Mouse (Mus musculus): ENCODE data around the gene Trpv2.

Trpv2 gene

DNA sequence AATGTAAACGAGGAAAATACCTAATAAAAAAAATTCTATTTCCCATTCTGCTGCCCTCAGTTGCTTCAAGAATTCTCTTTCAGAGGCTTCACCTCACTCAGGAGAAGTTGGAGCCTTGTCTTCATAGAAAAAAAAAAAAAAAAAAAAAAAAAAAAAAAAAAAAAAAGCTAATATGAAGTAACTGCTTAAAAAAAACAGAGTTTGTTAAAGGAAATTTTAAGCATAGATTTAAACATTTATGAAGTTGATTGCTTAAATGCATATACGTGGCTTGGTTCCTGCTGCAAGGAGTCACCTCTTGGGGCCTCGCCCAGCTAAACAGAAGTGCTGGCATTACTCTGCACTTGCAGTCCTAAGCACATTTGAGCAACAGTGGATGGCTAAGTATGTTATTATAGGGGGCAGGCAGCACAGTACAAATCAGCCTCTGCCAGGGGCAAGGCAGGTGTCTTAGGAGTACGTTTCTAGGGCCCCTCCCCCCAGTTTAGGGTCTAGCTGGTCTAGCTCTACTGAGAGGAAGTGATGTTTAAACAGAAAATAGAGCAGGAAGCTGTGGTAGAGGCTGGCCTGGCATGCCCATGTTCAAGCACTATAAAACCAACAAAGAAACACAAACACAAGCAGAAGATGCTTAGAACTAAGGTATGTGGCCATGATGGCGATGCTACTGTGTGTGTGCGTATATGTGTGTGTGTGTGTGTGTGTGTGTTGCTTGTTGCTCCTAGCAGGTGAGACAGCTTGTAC is at the start of gene Trpv2:
Gene Trpv2, plus strand, starts transcription at position 528 of the 744 bp plus-strand sequence.
- DNase-seq, result no peak

DNA sequence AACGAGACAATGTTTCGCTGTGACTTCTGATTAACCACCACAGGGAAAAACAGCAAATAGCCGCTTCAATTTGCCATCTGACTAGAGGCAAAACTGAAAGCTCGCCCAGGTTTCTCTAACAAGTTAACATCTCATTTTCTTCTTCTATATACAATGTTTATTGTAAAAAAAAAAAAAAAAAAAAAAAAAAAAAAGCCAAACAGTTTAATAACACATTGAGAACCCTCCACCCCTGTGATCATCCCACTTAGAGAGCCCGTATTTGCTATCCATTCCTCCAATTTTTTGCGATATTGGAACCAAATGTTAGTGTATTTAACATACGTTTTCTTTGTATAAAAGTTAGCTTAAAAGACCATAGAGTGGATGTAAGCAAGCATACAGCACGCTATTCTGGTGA is 37.2 kb upstream of the Trpv2 start:
- no peak for DNase-seq

DNA sequence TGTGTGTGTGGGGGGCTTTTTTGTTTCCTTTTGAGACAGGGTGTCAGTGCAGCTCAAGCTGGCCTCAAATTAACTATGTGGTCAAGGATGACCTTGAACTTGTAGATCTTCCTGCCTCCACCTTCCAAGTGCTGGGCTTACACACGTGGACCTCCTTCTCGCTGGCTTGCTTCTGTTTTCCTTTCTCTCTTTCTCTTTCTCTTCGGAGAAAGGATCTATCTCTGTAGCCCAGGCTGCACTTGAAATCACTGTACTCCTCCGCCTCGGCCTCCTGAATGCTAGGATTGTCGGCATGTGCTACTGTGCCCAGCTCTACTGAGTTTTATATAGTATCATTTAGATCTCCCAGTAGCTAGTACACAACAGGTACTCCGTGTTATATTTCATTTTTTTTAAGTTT is 36.7 kb upstream of the Trpv2 start:
- DNase-seq, result no peak

DNA sequence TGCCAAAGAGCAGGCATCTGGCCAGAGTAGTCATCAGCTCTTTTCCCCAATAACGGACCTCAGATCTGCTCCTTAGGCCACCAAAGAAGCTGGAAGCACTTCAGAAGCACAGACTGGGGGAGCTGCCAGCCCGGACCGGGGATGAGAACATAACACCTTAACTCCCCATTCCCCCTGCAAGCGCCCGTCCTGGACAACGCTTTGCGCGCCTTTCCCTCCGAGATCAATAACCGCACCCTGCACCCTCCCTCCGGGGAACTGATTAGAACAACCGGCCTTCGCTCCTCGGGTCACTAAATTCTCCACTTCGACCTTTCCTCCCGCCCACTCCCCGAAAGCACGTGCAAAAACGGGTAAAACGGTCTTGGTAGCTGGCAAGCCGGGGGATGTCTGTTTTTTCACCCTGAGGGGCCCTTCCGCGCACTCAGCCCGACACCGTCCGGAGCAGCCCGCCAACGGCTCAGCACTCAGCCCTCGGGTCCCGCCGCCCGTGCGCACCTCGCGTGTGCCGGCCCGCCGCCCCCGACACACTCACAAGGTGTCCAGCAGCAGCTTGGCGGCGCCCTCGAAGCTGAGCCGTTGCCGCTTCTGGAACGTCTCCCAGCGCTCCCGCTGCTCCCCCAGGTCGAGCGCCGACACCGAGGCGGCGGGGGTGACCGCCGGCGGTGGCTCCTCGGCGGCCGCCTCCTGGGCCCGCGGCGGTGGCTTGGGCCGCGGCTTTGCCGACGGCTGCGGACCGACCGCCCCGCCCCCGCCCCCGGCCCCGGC is 35.8 kb upstream of the Trpv2 start:
- DNase-seq, result peak; percentile 54

DNA sequence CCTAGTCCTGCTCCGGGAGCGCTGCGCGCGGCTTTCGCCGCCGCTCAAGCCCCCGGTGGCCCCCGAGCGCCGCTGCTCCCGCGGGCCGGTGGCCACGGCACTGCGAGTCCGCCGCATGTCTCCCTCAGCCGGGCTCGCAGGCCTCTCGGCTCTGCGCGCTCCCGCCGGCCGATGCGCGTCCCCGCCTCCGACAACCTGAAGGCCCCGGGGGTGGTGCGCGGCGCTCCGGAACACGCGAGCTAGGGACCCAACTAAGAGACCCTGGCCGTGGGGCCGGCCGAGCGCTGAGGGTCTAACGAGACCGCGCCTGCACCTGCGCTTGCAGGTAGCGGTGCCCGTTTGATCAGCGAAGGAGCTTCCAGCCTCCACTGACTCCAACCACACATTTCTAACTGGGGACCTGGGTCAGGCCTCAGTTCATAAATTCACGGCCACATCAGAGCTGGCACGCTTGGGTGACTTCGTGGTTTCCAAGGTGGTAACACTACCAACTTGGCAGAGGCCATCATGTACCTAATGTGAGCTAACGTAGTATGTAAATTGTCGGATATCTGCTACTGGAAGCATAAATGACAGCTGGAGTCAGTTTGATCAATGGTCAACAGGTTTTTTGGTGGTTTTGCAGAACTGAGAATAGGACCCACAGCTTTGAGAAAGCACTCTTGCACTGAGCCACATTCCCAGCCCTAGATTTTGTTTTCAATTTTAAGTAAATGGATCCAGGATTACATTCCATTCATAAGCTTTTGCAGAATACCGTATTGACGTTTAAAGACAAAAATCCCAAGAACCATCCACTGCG is 35.0 kb upstream of the Trpv2 start, which contains the start of gene Cenpv:
Gene Cenpv, minus strand, starts transcription at position 173 of the 802 bp plus-strand sequence.
- DNase-seq, result peak; percentile 74

DNA sequence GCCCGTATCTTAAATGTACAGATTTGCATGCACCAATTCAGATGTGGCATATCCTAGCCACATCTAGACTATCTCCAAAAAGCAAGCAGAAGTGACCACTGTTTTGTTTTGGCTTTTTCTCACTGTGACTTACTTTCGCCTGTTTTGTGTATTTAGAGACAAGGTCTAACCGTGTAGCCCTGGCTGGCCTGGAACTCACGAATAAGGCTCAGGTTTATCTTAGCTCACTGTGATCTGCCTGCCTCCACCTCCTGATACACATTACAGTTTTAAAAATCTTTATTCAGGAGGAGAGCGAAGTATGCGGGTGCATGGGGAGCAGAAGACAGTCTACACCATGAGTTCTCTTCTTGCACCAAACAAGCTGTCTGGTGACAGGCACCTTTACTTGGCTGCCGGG is 34.1 kb upstream of the Trpv2 start:
- no peak for DNase-seq

DNA sequence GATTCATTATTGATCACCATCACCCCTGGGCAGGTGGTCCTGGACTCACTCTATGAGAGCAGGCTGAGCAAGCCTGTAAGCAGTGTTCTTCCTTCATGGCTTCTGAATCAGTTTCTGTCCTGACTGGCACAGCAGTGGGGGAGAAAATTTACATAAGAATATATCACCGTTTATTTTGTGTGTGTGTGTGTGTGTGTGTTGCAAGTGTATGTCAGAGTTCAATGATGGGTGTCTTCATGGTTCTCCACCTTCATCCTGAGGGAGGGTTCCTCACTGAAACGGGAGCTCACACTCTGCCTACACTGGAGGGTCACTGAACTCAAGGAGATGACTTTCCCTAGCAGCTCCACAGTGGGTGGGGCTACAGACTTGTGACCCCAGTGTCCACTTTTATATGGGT is 33.3 kb upstream of the Trpv2 start:
- DNase-seq, result no peak

DNA sequence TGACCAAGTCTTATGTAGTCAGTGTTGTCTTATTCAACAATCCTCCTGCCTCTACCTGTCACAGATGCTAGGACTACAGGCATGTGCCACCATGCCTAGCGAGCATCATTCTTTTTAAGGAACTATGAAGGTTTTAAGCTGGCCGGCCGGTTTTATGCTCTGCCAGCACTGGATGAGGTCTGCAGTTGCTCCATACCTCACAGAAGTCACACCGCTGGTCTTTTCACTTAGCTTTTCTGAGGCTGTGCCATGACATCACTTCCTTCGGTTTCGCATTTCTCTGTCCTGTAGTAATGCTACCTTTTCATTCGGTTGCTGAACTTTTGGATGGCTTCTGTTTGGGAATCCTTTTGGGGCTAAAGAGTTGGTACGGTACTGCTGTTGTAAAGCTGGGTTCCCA is 32.7 kb upstream of the Trpv2 start:
- no peak for DNase-seq

DNA sequence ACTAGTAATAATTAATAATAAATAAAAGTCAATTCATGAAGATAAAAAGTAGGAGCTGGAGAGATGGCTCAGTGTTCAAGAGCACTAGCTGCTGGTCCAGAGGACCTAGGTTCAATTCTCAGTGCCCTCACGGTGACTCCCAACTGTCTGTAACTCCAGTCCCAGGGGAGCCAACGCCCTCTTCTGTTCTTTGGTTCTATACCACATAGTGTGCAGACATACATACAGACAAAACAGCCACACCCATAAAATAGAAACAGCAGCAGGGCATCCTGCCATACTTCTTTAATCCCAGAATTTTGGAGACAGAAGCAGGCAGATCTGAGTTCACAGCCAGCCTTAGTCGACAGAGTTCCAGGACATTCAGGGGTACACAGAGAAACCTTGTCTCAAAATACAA is 30.3 kb upstream of the Trpv2 start:
- no peak for DNase-seq

DNA sequence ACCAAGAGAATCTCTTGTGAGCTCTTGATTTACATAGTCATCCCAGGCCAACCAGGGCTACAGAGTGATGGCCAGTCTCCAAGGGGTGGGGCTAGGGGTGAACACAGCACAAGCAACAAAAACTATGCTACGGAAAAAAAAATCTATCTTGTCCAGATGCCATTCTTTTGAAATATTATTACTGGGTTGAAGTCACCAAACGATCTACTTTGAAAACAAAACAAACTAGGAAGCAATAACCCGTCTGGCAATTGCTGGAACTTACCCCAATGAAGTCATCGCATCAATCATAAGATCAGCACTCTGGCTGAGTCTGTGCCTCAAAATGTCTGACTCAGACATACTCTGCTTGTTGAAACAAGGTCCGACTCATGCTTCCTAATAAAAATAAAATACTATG is 24.5 kb upstream of the Trpv2 start:
- peak; percentile 75 for DNase-seq

DNA sequence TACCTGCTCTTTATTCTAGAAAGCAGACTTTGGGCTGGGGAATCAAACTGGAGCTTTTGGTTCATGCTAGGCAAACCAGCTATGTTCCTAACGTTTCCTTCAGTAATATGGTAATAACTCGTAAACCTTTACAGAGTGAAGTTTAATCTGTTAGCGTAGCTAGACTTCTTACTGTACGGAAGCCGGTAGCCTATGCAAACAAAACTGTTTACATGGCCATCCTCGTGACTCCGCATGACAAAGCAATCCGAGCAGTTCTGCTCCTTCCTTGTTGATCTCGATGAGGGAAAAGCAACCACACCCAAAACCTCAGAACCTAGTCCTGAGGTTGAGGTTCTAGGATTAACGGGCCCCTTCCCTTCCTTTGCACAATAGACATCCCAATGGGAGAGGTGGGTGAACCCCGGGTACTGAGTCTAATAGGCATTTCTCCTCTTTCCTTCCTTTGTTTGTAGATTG is 24.0 kb upstream of the Trpv2 start:
- DNase-seq, result peak; percentile 74

DNA sequence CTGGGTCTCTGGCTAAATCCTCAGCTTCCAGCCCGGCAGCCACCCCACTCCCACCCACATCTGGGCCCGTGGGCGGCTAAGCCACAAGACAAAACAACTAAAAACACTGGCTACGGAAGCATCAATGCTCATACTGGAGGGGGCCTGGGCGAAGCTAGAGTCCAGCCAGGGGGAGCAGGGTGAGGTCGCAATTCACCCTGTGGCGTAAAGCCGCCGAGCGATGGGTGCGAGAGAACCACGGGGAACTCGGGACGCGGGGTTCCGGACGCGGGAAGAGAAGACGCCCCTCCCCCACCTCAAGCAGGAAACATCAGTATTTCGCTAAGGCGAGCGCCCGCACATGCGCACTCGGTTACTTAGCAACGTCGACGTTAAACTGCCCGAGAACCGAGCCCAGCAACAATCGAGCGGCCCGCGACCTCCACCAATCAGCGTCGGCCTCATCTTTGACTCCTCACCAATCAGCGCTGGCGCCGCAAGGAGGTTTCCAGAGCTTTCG is 23.5 kb upstream of the Trpv2 start, which contains the start of gene Ubb:
Gene Ubb, plus strand, starts transcription at position 445 of the 499 bp plus-strand sequence.
- DNase-seq, result peak; percentile 100

DNA sequence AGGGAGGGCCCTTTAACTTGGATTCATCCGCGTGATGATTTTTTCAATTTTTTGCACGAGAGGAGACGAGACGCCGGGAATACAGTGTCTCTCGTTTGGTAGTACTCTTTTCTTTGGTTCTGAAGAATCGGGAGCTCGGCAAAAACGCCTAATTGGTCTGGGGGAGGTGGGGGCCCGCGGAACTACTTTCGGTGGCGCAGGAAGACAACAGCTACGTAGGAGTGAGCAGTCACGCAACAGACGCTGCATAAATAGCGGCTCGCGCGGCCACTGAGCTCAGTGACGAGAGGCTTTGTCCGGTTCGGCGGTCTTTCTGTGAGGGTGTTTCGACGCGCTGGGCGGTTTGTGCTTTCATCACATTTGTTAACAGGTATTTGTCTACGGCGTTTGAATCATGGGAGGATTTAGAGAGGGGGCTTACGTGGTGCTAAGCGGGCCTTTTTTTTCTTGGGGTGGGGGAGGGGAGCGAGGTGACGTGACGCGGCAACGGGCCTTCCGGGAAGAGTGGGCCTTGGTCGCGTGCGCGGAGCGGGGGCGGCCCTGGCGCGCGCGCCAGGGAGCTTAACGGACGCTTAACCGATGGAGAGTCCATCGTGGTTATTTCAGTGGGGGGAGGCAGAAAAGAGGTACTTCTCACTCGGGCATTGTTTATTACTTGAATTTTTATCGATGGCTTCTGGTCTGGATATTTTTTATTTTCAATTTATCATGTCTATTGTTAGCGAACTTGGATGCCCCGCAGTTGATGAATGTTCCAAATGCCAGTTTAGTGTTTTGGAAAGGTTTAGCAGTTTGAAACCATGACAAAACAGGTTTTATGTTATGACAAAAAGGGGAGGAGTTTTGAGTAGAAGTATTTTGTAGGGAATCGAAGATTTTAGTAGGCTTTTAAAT is 22.8 kb upstream of the Trpv2 start:
- DNase-seq, result peak; percentile 95

DNA sequence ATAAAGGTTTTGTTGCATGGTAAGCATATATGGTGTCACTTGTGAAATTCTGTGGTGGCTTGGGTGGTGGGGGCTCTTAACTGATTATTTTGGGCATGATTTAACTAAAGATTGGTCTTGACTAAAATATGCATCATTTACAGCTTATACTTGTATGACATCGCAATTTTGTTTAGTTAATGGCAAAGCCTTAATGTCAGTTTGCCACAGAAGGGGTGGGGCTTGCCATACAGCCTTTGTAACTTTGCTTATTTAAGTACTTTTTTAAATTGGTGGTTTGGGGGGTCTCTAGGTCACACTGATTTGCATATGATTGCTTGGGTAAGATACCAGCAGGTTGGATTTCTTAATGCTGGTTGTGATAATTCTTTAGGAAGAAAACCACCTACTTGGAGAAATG is 21.1 kb upstream of the Trpv2 start:
- DNase-seq, result no peak

DNA sequence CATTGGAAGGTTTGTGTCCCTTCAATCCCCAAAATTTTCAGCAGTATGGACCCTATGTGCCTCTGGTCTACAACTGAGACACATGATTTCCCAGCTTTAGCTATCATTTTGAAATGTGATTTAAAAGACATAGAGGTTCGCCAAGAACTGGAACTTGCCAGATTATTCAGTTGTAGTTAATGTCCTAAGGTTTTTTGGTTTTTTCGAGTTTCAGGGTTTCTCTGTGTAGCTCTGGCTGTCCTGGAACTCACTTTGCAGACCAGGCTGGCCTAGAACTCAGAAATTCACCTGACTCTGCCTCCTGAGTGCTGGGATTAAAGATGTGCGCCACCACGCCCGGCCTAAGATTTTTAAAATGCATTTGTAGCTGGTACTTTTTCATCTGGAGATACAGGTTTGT is 20.7 kb upstream of the Trpv2 start:
- no peak for DNase-seq

DNA sequence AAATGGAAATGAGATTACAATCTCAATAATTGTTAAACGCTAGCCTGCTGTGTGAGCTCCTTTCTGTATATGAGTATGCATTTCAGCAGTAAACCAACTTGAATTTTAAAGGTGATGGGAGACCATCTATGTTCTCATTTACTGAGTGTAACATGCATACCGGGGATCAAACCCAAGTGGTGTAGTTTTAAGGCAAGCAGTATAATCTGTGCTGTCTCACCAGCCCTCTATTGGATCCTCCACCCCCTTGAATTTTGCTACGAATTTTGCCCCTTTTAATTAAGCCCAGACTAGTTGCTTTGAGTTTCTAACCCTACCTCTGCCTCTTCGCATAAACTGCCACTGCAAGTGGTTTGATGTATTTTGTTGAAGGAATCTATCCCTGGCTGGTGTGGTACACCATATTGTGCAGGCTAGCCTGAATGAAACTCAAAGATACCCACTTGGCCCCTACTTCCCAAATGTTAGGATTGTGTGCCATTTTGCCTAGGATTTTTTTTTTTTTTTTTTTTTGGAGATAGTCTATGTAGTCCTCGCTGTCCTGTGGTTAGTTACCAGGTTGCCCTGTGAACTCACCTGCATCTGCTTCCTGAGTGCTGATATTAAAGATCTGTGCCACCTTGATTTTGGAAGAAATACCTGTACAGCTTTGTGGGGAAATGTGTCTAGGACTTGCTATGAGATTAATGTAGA is 20.0 kb upstream of the Trpv2 start:
- DNase-seq, result no peak

DNA sequence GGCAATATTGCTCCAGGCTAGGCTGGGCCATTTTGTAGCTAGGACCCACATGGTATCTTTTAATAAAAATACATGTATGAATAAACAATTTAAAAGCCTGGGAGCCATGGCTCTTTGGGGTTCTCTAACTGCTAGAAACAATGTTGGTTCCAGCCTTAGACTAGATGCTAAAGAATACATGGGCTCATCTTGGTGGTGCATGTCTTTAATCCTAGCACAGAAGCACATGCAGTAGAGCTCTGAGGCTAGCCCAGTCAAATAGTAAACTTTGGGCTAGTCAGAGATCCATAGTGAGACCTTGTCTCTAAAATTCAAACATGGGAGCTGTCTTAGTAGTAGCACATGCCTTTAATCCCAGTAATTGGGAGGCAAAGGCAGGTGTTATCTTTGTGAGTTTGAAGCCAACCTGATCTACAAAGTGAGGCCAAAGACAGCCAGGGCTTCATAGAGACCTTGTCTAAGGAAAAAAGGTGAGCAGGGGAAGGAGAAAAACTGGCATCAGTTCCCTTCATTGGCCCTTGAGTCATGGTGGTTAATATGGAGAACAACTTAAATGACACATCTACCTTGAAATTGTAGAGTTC is 19.3 kb upstream of the Trpv2 start:
- DNase-seq, result no peak

DNA sequence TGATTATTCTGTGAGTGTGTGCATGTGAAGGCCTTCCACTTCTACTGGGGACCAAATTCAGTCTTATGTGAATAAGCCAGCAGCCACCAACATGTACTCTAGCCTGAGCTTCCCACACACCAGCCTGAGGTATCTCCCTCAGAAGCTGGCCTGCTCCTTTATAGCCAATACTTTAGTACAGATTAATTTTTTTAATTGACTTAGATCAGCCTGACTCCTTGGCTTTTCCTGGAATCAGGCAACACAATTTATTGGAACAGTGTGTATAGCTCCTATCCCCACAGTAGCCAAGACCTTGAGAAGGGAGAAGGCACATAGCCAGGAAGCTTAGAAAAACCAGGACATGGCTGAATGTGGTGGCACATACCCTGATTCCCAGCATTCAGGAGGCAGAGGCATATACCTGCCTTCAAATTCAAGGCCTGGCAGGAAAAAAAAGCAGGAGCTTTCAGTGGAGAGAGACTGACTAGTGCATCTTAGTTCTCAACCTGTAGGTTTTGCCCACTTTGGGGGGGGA is 18.3 kb upstream of the Trpv2 start:
- no peak for DNase-seq

DNA sequence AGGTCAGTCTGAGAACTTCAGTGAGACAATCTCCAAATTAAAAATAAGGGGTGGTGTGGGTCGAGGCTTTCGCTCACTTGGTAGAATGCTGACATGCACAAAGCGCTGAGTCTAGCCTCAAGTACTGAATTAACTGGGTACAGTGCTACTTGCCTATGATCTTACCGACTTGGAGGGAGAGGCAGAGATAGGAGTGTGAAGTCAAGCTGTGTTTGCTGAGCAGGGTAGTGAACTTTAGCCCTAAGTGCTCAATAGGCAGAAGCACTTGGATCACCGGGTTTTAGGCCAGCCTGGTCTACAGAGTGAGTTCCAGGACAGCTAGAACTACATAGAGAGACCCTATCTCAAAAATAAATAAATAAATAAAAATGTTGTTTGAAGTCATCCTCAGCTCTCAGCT is 17.1 kb upstream of the Trpv2 start:
- DNase-seq, result no peak

DNA sequence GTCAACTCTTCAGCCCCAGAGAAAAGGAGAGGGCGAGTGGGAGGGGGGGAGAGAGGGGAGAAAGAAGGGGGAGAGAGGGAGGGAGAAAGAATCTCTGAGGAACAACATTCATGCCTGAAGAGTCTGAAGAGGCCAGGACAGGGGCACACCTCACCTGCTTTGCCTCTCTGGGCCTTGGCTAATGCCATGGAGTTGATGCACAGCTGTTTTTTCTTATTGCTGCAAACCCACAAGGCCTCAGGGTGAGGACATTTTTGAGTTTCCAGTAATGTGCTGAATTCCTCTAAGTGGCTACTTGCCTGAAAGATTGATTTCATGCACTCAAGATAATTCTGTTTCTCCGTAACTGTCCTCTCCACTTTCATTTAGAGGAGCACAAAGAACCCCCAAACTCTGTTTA is 16.1 kb upstream of the Trpv2 start:
- no peak for DNase-seq
